Mouse (Mus musculus): ENCODE results near the gene 4921524J17Rik.

DNA sequence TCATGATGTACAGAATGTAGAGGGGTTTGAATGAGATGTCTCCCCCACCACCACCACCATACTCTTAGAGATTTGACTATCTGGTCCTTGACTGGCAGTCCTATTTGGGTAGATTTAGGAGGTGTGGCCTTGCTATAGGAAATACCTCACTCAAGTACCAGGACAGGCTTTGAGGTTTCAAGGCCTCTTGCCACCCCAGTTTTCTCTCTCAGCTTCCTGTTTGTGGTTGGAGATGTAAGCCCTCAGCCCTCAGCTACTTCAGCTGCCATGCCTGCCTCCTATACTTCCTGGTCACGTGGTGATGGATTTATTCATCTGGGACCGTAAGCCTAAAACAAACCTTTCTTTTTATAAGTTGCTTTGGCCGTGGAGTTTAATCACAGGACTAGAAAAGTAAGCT, 17.7 kb upstream of the 4921524J17Rik start:
- no peak for TF ChIP-seq TAL1 (conservative IDR thresholded peaks at IDR 0.05; ENCODE audit: low read depth, low read length)
- no peak for TF ChIP-seq GATA2 (IDR thresholded peaks at IDR 0.05; ENCODE audit: borderline replicate concordance, low read depth, low read length)
